Mouse (Mus musculus): Measurements from ENCODE around the gene Fut7.

The Fut7 gene

GRCm38 (mm10) chr2:25426721-25427191, 3.7 kb downstream of the Fut7 start:
- peak; percentile 71 to 85 for DNase-seq

GRCm38 (mm10) chr2:25427256-25427655, 4.2 kb downstream of the Fut7 start:
- DNase-seq: peak in 1 of 2 experiments; percentile 25

- peak; percentile 93 to 97 for DNase-seq
These were observed 5.6 kb downstream of the Fut7 start, which contains the start of gene Abca2 for GRCm38 (mm10) chr2:25428442-25429236. TSS of gene Abca2 (plus strand) at chr2:25428703.

GRCm38 (mm10) chr2:25429435-25430180, 6.5 kb downstream of the Fut7 start:
- DNase-seq: peak; percentile 31 to 45

- DNase-seq: peak; percentile 43 to 85
These were observed 7.5 kb downstream of the Fut7 start for GRCm38 (mm10) chr2:25430395-25431233.

- peak in 1 of 2 experiments; percentile 35 for DNase-seq
These were observed 8.3 kb downstream of the Fut7 start for GRCm38 (mm10) chr2:25431308-25431855.

GRCm38 (mm10) chr2:25432326-25433098, 9.4 kb downstream of the Fut7 start:
- DNase-seq: peak in 1 of 2 experiments; percentile 34

- no peak for DNase-seq
These were observed 10.0 kb downstream of the Fut7 start for GRCm38 (mm10) chr2:25433101-25433500.

GRCm38 (mm10) chr2:25434292-25434691, 11.2 kb downstream of the Fut7 start:
- peak in 1 of 2 experiments; percentile 31 for DNase-seq

- peak in 1 of 2 experiments; percentile 22 for DNase-seq
These were observed 13.3 kb downstream of the Fut7 start for GRCm38 (mm10) chr2:25436286-25436820.

GRCm38 (mm10) chr2:25441067-25441466, 18.0 kb downstream of the Fut7 start:
- DNase-seq: no peak

GRCm38 (mm10) chr2:25442682-25443081, 19.6 kb downstream of the Fut7 start:
- no peak for DNase-seq

- peak in 1 of 2 experiments; percentile 61 for DNase-seq
These were observed 28.0 kb downstream of the Fut7 start for GRCm38 (mm10) chr2:25450853-25451647.

GRCm38 (mm10) chr2:25452951-25453350, 29.9 kb downstream of the Fut7 start:
- no peak for DNase-seq

- peak in 1 of 2 experiments; percentile 22 for DNase-seq
These were observed 33.3 kb downstream of the Fut7 start, which contains the start of gene Clic3 for GRCm38 (mm10) chr2:25456205-25456953. TSS of gene Clic3 (plus strand) at chr2:25456838.

GRCm38 (mm10) chr2:25457022-25457896, 34.2 kb downstream of the Fut7 start:
- no peak for DNase-seq

- DNase-seq: peak; percentile 31 to 61
These were observed 35.8 kb downstream of the Fut7 start for GRCm38 (mm10) chr2:25458911-25459310.

- DNase-seq: peak; percentile 28 to 60
These were observed 37.1 kb downstream of the Fut7 start for GRCm38 (mm10) chr2:25460135-25460534.

Measured in kidney, postnatal 25 days (tissue).